Mouse (Mus musculus): ENCODE data around the gene Gng8.
A peak's percentile ranks its signal among the peaks of the same experiment; 100 is the strongest.

Gng8 gene

DNA sequence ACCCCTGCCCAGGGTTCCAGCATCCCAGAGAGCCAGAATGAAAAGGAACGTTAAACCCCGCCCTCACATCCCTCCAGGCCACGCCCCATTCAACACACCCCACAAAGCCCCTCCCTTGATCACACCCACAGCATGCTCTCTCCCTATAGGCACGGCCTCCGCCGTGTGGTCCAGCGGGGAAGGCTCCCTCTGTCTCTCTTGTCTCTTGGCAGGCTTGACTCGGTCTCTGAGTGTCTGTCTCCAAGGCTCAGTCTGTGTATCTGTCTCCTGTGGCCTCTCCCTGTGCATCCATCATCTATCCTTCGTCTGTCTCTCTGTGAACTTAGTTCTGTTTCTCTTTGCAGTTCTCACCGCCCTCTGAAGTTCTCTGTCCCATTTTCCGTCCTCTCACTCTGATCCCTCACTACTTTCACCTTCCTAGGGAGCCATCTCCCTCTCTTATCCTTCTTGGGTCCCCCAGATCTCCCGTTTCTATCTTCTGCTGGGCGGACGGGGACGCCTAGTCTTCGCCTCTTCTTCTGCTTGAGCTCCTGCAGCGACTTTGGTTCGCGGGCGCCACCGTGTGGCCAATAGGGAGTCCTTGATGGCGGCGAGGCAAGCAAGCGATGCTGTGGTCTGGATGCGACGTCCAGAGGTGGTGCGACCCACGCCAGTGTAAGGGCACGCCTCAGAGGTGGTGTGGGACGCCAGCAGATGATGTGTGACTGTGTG lies at the start of gene Gng8:
Gng8 (plus strand) TSS at position 146 of the 711 bp plus-strand sequence.
- peak; percentile 85 to 92 for DNase-seq

- DNase-seq = peak; percentile 91 to 92
Observed at GRCm38 (mm10) chr7:16842645-16843063, 48.9 kb upstream of the Gng8 start, which contains the start of gene Prkd2. Gene Prkd2 (plus strand): TSS chr7:16842902.

- peak; percentile 42 for DNase-seq
Observed at GRCm38 (mm10) chr7:16843441-16844171, 48.0 kb upstream of the Gng8 start.

DNA sequence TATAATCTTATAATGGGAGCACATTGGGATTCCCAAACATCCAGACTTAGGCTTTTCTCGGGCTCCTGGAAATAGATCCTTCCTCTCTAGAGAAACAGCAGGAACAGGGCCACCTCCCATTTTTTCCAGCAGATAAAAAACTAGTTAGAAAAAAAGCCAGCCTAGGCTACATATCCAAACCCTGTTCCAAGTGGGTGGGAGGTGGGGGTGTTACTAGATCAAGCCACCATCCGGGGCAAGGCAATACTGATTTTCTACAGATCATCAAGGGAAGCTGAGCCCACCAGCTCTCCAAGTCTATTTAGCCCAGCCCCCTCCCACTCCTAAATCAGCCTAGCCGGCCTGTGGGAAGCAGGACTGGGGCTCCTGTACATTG lies 46.9 kb upstream of the Gng8 start:
- peak in 1 of 2 experiments; percentile 4 for DNase-seq

DNA sequence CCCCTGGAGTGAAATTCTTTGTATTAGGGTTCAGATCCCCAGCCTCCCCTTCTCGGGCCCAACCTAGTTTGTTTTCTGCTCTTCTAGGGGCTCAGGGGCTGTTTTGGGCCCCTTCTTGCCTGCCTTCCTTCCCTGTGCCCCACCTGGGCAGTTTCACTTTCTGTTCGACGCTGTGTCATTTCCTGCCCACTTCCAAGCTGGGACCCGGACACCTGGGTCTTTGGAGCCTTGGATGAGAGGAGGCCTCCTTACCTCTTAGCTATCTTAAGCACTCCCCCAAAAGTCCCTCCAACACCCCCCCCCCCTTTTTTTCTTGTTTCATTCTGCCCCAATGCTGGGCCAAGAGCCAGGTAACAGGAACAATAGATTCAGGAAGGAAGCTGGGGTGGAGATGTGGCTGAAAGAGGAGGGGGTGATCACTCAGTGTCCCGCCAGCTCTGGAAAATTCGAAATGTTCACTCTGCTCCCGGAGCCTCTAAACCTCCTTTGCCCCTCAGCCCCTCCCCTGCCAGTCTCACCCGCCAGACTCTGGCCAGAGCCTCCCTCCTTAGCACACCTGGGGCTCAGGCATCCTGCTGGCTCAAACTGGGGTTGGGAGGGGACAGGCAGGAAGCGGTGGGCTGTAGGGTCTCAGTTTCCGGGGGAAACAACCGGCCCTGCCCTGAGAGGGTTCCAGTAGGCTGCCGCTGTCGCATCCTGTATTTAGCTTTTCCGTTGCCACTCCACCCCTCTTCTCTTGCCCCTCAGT lies 46.3 kb upstream of the Gng8 start:
- peak in 1 of 2 experiments; percentile 9 for DNase-seq

DNA sequence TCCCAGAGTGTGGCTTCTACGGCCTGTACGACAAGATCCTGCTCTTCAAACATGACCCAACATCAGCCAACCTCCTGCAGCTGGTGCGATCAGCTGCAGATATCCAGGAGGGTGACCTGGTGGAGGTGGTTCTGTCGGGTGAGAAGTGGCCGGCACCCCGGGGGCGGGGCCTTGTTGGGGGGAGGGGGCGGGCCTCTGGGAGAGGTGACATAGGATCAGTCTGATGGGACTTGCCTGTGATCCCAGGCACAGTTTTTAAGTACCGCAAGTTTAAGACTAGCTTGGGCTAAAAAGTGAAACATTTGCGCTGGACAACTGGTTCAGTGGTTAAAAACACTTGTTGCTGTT lies 45.8 kb upstream of the Gng8 start:
- DNase-seq = peak in 1 of 2 experiments; percentile 16

DNA sequence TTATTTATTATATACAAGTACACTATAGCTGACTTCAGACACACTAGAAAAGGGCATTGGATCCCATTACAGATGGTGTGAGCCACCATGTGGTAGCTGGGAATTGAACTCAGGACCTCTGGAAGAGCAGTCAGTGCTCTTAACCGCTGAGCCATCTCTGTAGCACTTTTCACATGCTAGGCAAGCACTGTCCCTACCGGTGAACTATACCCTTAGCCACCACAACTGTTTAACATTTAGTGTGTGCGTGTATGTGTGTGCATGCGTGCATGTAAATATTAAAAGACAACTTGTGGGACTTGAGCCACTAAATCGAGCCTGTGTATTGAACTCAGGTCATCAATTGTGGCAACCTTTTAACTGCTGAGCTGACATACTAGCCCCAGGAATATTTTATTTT lies 44.8 kb upstream of the Gng8 start:
- no peak for DNase-seq

GRCm38 (mm10) chr7:16847507-16847906 lies 44.1 kb upstream of the Gng8 start:
- peak in 1 of 2 experiments; percentile 7 for DNase-seq

DNA sequence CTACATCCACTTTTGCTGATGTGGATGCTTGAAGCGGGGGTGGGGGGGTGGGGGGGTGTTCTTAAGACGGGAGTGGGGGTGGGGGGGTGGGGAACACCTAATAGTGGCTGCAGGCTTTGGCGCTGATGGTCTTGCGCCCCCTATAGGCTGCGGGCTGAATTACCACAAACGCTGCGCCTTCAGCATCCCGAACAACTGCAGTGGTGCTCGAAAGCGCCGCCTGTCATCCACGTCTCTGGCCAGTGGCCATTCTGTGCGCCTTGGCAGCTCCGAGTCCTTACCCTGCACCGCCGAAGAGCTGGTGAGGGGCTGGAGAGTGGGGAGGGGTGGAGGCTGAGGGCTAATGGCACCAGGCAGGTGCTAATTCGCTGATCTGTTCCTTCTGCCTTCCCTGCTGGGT lies 43.0 kb upstream of the Gng8 start:
- DNase-seq = peak; percentile 85 to 88

DNA sequence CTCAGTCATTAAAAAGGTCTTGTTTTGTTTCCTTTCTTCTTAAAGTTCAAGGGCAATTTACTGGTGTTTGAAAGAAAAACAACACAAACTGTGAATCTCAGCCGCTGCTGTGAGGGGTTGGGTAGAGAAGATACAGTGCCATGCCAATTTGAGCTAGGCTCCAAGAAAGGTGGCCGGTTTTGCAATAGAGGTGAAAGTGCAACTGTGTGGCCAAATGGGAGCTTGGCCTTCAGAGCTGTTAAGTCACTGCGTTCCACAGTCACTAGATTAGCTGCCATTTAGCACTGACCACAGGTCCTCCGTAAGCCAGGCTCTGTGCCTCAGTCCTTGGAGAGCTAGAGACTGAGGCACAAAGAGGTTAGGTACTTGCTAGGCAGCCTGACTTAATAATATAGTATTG lies 40.0 kb upstream of the Gng8 start:
- no peak for DNase-seq

DNA sequence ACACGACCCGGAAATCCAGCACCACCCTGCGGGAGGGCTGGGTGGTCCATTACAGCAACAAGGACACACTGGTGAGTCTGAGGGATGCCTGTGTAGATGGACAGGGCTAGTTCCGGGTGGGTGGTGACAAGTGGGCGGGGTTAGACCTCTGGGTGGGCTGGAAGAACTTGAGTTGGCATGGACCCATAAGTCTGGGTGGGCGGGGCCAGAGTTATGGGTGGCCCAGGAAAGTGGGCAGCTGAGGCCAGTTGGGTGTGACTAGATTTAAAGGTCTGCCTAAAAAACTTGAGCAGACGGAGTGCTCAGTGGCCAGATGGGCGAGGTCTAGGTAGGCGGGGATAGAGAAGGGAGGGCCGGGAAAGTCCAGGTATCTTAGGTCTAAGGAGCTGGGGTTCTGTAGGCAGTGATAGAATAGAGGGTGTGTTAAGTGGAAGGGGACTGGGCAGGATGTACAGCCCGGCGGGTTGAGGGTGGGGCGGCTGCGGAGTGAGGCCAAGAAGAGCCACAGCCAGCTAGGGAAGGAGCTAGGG lies 38.2 kb upstream of the Gng8 start:
- DNase-seq = peak in 1 of 2 experiments; percentile 25

DNA sequence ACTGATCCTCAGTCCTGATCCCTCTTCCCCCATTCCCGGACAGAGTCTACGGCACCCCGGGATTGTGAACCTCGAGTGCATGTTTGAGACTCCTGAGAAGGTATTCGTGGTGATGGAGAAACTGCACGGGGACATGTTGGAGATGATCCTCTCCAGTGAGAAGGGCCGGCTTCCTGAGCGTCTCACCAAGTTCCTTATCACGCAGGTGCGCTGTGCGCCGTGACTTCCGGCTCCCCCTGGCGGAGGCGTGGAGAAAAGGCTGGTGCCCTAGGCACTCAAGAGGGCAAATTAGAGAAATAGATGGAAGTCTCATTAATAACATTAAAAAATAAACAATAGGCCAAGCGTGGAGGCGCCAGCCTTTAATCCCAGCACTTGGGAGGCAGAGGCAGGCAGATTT lies 33.2 kb upstream of the Gng8 start:
- DNase-seq = peak; percentile 70 to 82

- peak; percentile 61 to 83 for DNase-seq
Observed at GRCm38 (mm10) chr7:16859902-16860651, 31.5 kb upstream of the Gng8 start.

GRCm38 (mm10) chr7:16867488-16867887 lies 24.1 kb upstream of the Gng8 start:
- DNase-seq = no peak

DNA sequence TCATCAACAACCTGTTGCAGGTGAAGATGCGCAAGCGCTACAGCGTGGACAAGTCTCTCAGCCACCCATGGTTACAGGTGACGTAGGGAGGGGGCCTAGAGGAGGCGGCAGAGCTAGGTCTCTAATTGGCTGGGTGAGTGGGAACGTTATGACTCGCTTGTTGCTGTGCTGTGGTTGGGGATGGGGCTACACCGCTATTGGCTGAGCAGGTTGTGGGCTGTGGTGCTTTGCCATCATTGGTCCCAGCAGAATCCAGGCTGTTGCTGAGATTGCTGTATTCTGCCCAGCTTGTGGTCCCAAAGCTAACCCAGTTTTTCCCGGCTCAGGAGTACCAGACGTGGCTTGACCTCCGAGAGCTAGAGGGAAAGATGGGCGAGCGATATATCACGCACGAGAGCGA lies 22.1 kb upstream of the Gng8 start:
- DNase-seq = peak; percentile 88 to 92

DNA sequence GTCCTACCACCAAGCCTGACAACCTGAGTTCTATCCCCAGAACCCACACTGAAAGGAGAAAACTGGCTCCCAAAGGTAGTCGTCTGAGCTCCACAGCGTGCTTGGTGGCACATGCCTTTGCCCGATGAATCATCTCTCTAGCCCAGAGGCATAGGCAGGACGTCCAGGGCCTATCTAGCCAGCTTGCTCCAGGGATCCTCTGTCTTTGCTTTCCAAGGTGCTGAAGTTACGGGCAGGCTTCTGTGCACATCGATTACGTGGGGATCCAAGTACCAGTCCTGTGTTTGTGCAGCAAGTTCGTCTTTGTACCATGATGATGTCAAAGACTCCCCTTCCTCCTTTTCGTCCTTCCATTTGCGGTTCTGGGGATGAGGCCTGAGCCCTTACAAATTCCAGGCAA lies 20.0 kb upstream of the Gng8 start:
- no peak for DNase-seq

- DNase-seq = no peak
Observed at GRCm38 (mm10) chr7:16872478-16872877, 19.1 kb upstream of the Gng8 start.

DNA sequence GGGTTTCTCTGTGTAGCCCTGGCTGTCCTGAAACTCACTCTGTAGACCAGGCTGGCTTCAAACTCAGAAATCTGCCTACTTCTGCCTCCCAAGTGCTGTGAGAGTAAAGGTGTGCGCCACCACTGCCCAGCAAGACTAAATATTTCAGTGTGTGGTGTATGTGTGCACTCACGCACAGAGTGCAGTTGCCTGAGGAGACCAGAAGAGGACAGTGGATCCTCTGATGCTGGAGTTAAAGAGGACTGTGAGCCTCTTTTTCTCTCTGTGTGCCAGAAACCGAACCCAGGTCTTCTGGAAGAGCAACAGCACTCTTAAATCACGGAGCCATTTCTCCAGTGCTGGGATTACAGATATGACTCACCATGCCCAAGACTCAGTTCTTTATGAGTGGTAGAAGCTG lies 18.2 kb upstream of the Gng8 start:
- no peak for DNase-seq

DNA sequence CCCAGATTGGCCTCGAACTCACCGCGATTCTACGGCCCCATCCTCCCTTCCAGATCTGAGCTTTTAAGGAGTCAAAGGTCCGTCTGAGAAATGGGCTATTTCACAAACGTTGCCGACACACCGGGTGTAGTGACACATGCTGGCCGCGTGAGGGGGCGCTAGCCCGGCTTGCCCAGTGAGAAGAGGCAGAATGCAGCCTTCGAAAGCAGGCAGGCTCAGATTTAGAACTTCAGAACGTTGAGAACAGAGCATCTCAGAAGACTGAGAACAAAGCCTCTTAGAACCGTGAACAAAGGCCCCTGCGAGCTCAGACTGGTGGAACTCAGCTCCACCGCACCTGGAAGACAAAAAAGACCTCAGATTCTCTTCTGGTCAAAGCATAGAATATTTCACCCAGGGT lies 17.4 kb upstream of the Gng8 start:
- DNase-seq = peak; percentile 83 to 88

GRCm38 (mm10) chr7:16874756-16875309 lies 16.8 kb upstream of the Gng8 start:
- peak; percentile 99 for DNase-seq

DNA sequence AGATGAGACGGTGACA lies 16.5 kb upstream of the Gng8 start, which contains the start of gene Dact3:
Dact3 (plus strand) TSS at position 8 of the 16 bp plus-strand sequence.
- no peak for DNase-seq

GRCm38 (mm10) chr7:16875326-16875725 lies 16.3 kb upstream of the Gng8 start:
- DNase-seq = no peak

- no peak for DNase-seq
Observed at GRCm38 (mm10) chr7:16876006-16876405, 15.6 kb upstream of the Gng8 start.

Data from cerebellum, postnatal 25 days (tissue).